In the genomic region with DNA sequence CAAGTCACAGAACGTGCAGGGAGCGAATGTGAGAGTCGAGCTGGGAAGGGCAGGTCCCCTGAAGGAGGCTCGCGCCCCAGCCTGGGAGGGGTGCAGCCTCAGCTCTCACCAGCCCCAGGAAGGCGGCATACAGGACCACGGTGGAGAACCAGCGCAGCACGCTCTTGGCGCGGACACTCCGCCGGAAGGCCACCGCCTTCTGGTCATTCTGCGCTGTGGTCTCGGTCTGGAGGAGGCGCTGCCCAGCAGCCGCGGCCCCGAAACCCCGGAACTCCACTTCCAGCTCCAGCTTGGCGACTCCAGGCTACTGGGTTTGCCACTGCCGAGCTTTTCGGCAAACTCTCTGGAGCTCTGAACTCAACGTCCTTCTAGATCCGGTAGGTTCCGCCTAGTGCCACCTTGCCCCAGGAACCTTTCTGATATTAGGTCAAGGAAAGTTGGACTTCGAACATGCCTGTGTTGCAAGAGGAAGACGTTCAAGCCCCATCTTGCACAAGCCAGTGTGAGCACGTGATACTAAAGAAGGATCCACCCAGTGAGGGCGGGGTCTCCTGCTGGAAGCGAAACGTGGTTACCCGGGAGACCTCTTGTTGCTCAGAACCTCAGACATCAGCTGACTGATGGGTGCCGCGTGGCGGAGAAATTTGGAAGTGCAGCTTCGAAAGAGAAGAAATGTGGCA, we compare ENCODE assay signal across 7 mouse cellular contexts. TPM values are rescaled to one million over a fixed set of nuclear protein-coding genes. Genes with fewer than 3 reads are reported as not detected.
DNase-seq lines count a peak whose midpoint lies in the region; ATAC-seq lines count a peak whose summit lies in the region.

A gene (minus strand): TSS at position 393 of the 680 bp plus-strand sequence.

- peak within 1 kb of the TSS; percentile 82 for H3K27ac ChIP-seq in intestine, embryonic 15.5 days
- peak within 1 kb of the TSS; percentile 81 for H3K27ac ChIP-seq in midbrain, embryonic 10.5 days (replicated peaks)

- peaks cover 4% of the 10 kb centered on the region; the same call in 1 of the 2 replicates for H3K4me1 ChIP-seq in intestine, embryonic 15.5 days (replicated peaks)
- peaks cover 12% of the 10 kb centered on the region for H3K4me1 ChIP-seq in midbrain, embryonic 10.5 days

- H3K9me3 ChIP-seq in intestine, embryonic 15.5 days = no peaks in the 10 kb centered on the region
- H3K9me3 ChIP-seq in midbrain, embryonic 10.5 days (replicated peaks) = no peaks in the 10 kb centered on the region

- no peaks in the 10 kb centered on the region for H3K27me3 ChIP-seq in intestine, embryonic 15.5 days (replicated peaks)
- H3K27me3 ChIP-seq in midbrain, embryonic 10.5 days (ENCODE audit: low read depth, poor library complexity, severe bottlenecking) = peaks cover 26% of the 10 kb centered on the region

- H3K36me3 ChIP-seq in intestine, embryonic 15.5 days = no peaks in the 10 kb centered on the region
- no peaks in the 10 kb centered on the region for H3K36me3 ChIP-seq in midbrain, embryonic 10.5 days

- intact Hi-C loops in gastrocnemius, postnatal 36 days (cut with DNase I) = loop anchor here (5.0 kb wide), 3 partner anchors 63 to 252 kb away; a partner anchor contains a TSS
- intact Hi-C loops in left cerebral cortex, postnatal 25 days (cut with DNase I) = no loop called here

- WGBS in intestine, embryonic 15.5 days = under 1% methylated on average over 38 of the region's 38 CpGs
- under 1% methylated on average over 38 of the region's 38 CpGs for WGBS in midbrain, embryonic 10.5 days

- peak within 1 kb of the TSS; percentile 49 for H3K4me3 ChIP-seq in intestine, embryonic 15.5 days (replicated peaks)
- H3K4me3 ChIP-seq in midbrain, embryonic 10.5 days = peak within 1 kb of the TSS; percentile 66

- peak; percentile 99 for ATAC-seq in intestine, embryonic 15.5 days

- peak within 1 kb of the TSS; percentile 79 for H3K4me2 ChIP-seq in intestine, embryonic 15.5 days (replicated peaks)

- peak; percentile 97 for DNase-seq in adrenal gland, adult 2 months
- peak; percentile 90 for DNase-seq in embryo, embryonic 11.5 days (ENCODE audit: low read depth, low spot score)
- peak; percentile 94 for DNase-seq in gastrocnemius, postnatal 36 days
- DNase-seq in left cerebral cortex, postnatal 25 days (ENCODE audit: low spot score in 2 of 2) = peak; percentile 90 to 93
- DNase-seq in midbrain, embryonic 10.5 days (ENCODE audit: low spot score) = peak; percentile 92
- peak; percentile 88 for DNase-seq in right cerebral cortex, postnatal 4 days

- H3K9ac ChIP-seq in intestine, embryonic 15.5 days = peak within 1 kb of the TSS; percentile 45

RNA-seq across cellular contexts. Expression of the gene that starts here (rescaled TPM):
- 1 to 10 TPM; 3.9 to 9.7 TPM for total RNA-seq in adrenal gland, adult 2 months (2021)
- 2.0 and 2.9 TPM in 2 replicates for polyA plus RNA-seq in adrenal gland, adult 2 months (2012; rRNA removed)
- 1 to 10 TPM; 3.9 to 4.6 TPM for total RNA-seq in gastrocnemius, postnatal 36 days (2021)
- polyA plus RNA-seq in intestine, embryonic 15.5 days (2015; fragmentation: Nextera tagmentation; extraction: Ambion mirVana) = 5.5 and 5.6 TPM in 2 replicates
- under 1 TPM in 1 of 2 experiments, not detected in 1; 0.21 TPM for total RNA-seq in left cerebral cortex, postnatal 25 days (2021)
- polyA plus RNA-seq in midbrain, embryonic 10.5 days (2016; fragmentation: Nextera tagmentation; extraction: Ambion mirVana) = 0.16 TPM in 2 replicates

Comparison
In these comparisons a context has a peak if more than half of its experiments do, and no peak if none do; other contexts are left out.
1. Peak in every context shown above with its lines: DNase-seq, ATAC-seq, H3K4me3 ChIP-seq and H3K27ac ChIP-seq.
2. RNA of the gene that starts here (total RNA-seq): 3.9 to 9.7 TPM in adrenal gland, adult 2 months and 3.9 to 4.6 TPM in gastrocnemius, postnatal 36 days; 0.21 TPM in left cerebral cortex, postnatal 25 days; every median in the first group is over 4 times any median in the second.
3. Peak in DNase-seq in left cerebral cortex, postnatal 25 days; RNA of the gene not detected or under 1 TPM.
4. Peak in DNase-seq, H3K4me3 ChIP-seq and H3K27ac ChIP-seq in midbrain, embryonic 10.5 days; RNA of the gene not detected or under 1 TPM.